Mouse (Mus musculus) bone marrow macrophage, adult 2 months (primary cell): ENCODE data around the gene Rpa2. TPM values are rescaled to one million over a fixed set of nuclear protein-coding genes. Genes with fewer than 3 reads are reported as not detected.
A peak's percentile ranks its signal among the peaks of the same experiment; 100 is the strongest.

ENCODE experiments used
- H3K27ac ChIP-seq: 2 replicates; pipeline ENCODE4 v1.5.1; 2012; ENCODE audit warnings: low read depth, low read length; ENCODE audit not compliant: insufficient read depth
- H3K4me1 ChIP-seq: 2 replicates; pipeline ENCODE4 v1.6.1; 2012; ENCODE audit warnings: low read length; ENCODE audit not compliant: control insufficient read depth, insufficient read depth
- H3K4me3 ChIP-seq: 2 replicates; pipeline ENCODE4 v1.5.1; 2012; ENCODE audit warnings: mild to moderate bottlenecking, low read length, moderate library complexity; ENCODE audit not compliant: insufficient read depth
- CTCF ChIP-seq: IDR thresholded peaks from 2 replicates; pipeline ENCODE4 v1.5.1; 2012; ENCODE audit warnings: low read depth, mild to moderate bottlenecking, low read length, moderate library complexity
- POLR2A ChIP-seq: IDR thresholded peaks from 2 replicates; pipeline ENCODE4 v1.6.1; 2012; ENCODE audit warnings: mild to moderate bottlenecking, low read depth, low read length, borderline replicate concordance
- polyA plus RNA-seq: library from polyadenylated mRNA; stranded (reverse); fragments of >200 nt; gene quantifications from 2 replicates; pipeline ENCODE4 v1.2.4, GENCODE M21; 2012; ENCODE audit not compliant: missing spikeins, insufficient read depth, insufficient read length

Rpa2 gene
- polyA plus RNA-seq, 1 experiment = 18.4 TPM

- H3K4me3 ChIP-seq = no peak overlapping the region
- no peak overlapping the region for H3K27ac ChIP-seq
- TF ChIP-seq POLR2A (no peak), CTCF (no peak)
- peaks cover under 1% of the 10 kb centered on the region for H3K4me1 ChIP-seq
Observed at GRCm38 (mm10) chr4:132741491-132741890, 26.6 kb upstream of the Rpa2 start.

GRCm38 (mm10) chr4:132743992-132744911 is 23.9 kb upstream of the Rpa2 start:
- H3K4me3 ChIP-seq = no peak overlapping the region

GRCm38 (mm10) chr4:132746911-132747517 is 21.1 kb upstream of the Rpa2 start:
- H3K27ac ChIP-seq = peak overlapping the region; percentile 74
- TF ChIP-seq CTCF = no peak
- no peak for TF ChIP-seq POLR2A
- H3K4me1 ChIP-seq = peaks cover 19% of the 10 kb centered on the region
- peak overlapping the region; percentile 57 for H3K4me3 ChIP-seq

More at GRCm38 (mm10) chr4:132743992-132744911, 23.9 kb upstream of the Rpa2 start:
- Histone ChIP-seq H3K4me1 (peaks cover 14% of the 10 kb centered on the region), H3K27ac (no peak overlapping the region)
- TF ChIP-seq CTCF (no peak), POLR2A (no peak)

GRCm38 (mm10) chr4:132747664-132748259 is 20.4 kb upstream of the Rpa2 start:
- H3K4me1 ChIP-seq = peaks cover 23% of the 10 kb centered on the region
- peak overlapping the region; percentile 86 for H3K27ac ChIP-seq
- TF ChIP-seq CTCF = no peak
- TF ChIP-seq POLR2A = no peak
- H3K4me3 ChIP-seq = peak overlapping the region; percentile 57

- Histone ChIP-seq H3K27ac (peak overlapping the region; percentile 62), H3K4me1 (peaks cover 33% of the 10 kb centered on the region)
Observed at GRCm38 (mm10) chr4:132748778-132749177, 19.4 kb upstream of the Rpa2 start.

GRCm38 (mm10) chr4:132749258-132749982 is 18.7 kb upstream of the Rpa2 start:
- H3K27ac ChIP-seq = peak overlapping the region; percentile 62
- H3K4me1 ChIP-seq = peaks cover 34% of the 10 kb centered on the region
- no peak for TF ChIP-seq POLR2A
- TF ChIP-seq CTCF = no peak
- H3K4me3 ChIP-seq = no peak overlapping the region

More at GRCm38 (mm10) chr4:132748778-132749177, 19.4 kb upstream of the Rpa2 start:
- TF ChIP-seq POLR2A (no peak), CTCF (no peak)
- peak overlapping the region; percentile 16 for H3K4me3 ChIP-seq

GRCm38 (mm10) chr4:132752992-132753391 is 15.1 kb upstream of the Rpa2 start:
- TF ChIP-seq CTCF (no peak), POLR2A (no peak)
- H3K27ac ChIP-seq = no peak overlapping the region
- peaks cover 35% of the 10 kb centered on the region for H3K4me1 ChIP-seq
- H3K4me3 ChIP-seq = no peak overlapping the region

GRCm38 (mm10) chr4:132756974-132757373 is 11.2 kb upstream of the Rpa2 start, which contains the start of gene Smpdl3b:
Gene Smpdl3b (minus strand): TSS chr4:132757252.
- Histone ChIP-seq H3K4me1 (peaks cover 48% of the 10 kb centered on the region), H3K27ac (peak within 1 kb of the TSS; percentile 50), H3K4me3 (peak within 1 kb of the TSS; percentile 83)
- TF ChIP-seq POLR2A (no peak), CTCF (no peak)

- peaks cover 43% of the 10 kb centered on the region for H3K4me1 ChIP-seq
- H3K27ac ChIP-seq = no peak overlapping the region
- no peak overlapping the region for H3K4me3 ChIP-seq
- TF ChIP-seq POLR2A (no peak), CTCF (no peak)
Observed at GRCm38 (mm10) chr4:132757633-132758351, 10.3 kb upstream of the Rpa2 start.

- Histone ChIP-seq H3K27ac (peak overlapping the region; percentile 95), H3K4me1 (peaks cover 31% of the 10 kb centered on the region), H3K4me3 (peak overlapping the region; percentile 9; the same call in 1 of the 2 replicates)
- TF ChIP-seq POLR2A (no peak), CTCF (no peak)
Observed at GRCm38 (mm10) chr4:132760296-132760695, 7.8 kb upstream of the Rpa2 start.
